ENCODE assay signal across 8 mouse cellular contexts in genomic region chr19:9135512-9136331, GRCm38 (mm10). TPM values are rescaled to one million over a fixed set of nuclear protein-coding genes. Genes with fewer than 3 reads are reported as not detected.
A peak's percentile ranks its signal among the peaks of the same experiment; 100 is the strongest.
DNase-seq lines count a peak whose midpoint lies in the region; ATAC-seq and TF ChIP-seq lines count a peak whose summit lies in the region.

Asrgl1 (minus strand) TSS chr19:9135636.

- peak within 1 kb of the TSS; percentile 53 for H3K9ac ChIP-seq in ES-Bruce4 (ENCODE audit: low read depth, poor library complexity, severe bottlenecking)
- peak within 1 kb of the TSS; percentile 78 for H3K9ac ChIP-seq in forebrain, embryonic 12.5 days
- peak within 1 kb of the TSS; percentile 74 for H3K9ac ChIP-seq in heart, postnatal 0 days (replicated peaks; ENCODE audit: low read depth, low read length)
- H3K9ac ChIP-seq in liver, embryonic 15.5 days: peak within 1 kb of the TSS; percentile 63
- peak within 1 kb of the TSS; percentile 66 for H3K9ac ChIP-seq in neural tube, embryonic 11.5 days (ENCODE audit: low read length)
- H3K9ac ChIP-seq in stomach, embryonic 16.5 days (ENCODE audit: low read length): peak within 1 kb of the TSS; percentile 81

- H3K4me2 ChIP-seq in forebrain, embryonic 12.5 days: peak within 1 kb of the TSS; percentile 88
- peak within 1 kb of the TSS; percentile 100 for H3K4me2 ChIP-seq in heart, postnatal 0 days (ENCODE audit: low read depth, low read length)
- H3K4me2 ChIP-seq in liver, embryonic 15.5 days: peak within 1 kb of the TSS; percentile 93
- peak within 1 kb of the TSS; percentile 96 for H3K4me2 ChIP-seq in neural tube, embryonic 11.5 days (ENCODE audit: low read depth)
- H3K4me2 ChIP-seq in stomach, embryonic 16.5 days (ENCODE audit: low read depth, low read length): peak within 1 kb of the TSS; percentile 87

- TF ChIP-seq POLR2A in ES-Bruce4 (IDR thresholded peaks at IDR 0.05; ENCODE audit: insufficient read depth, low read length): peak; percentile 86

- peak; percentile 75 for DNase-seq in c-Kit-positive CD71-positive TER-119-positive erythroid progenitor cells, embryonic 14.5 days (ENCODE audit: low spot score)
- DNase-seq in heart, postnatal 0 days (ENCODE audit: low spot score): peak; percentile 85
- peak; percentile 91 to 96 for DNase-seq in kidney, postnatal 36 days
- DNase-seq in neural tube, embryonic 11.5 days (ENCODE audit: low spot score): peak; percentile 91

- H3K27me3 ChIP-seq in ES-Bruce4 (ENCODE audit: control insufficient read depth, insufficient read depth, low read length, poor library complexity, severe bottlenecking): no peaks in the 10 kb centered on the region
- no peaks in the 10 kb centered on the region for H3K27me3 ChIP-seq in forebrain, embryonic 12.5 days
- H3K27me3 ChIP-seq in heart, postnatal 0 days (ENCODE audit: control insufficient read depth, insufficient read depth, low read length): no peaks in the 10 kb centered on the region
- no peaks in the 10 kb centered on the region for H3K27me3 ChIP-seq in liver, embryonic 15.5 days
- H3K27me3 ChIP-seq in neural tube, embryonic 11.5 days (ENCODE audit: control insufficient read depth, insufficient read depth, low read length): no peaks in the 10 kb centered on the region
- H3K27me3 ChIP-seq in stomach, embryonic 16.5 days (ENCODE audit: control insufficient read depth, insufficient read depth, low read length): no peaks in the 10 kb centered on the region

- H3K9me3 ChIP-seq in ES-Bruce4 (replicated peaks; ENCODE audit: control insufficient read depth, insufficient read depth, low read length, poor library complexity, severe bottlenecking): no peaks in the 10 kb centered on the region
- no peaks in the 10 kb centered on the region for H3K9me3 ChIP-seq in forebrain, embryonic 12.5 days
- H3K9me3 ChIP-seq in heart, postnatal 0 days (replicated peaks; ENCODE audit: control insufficient read depth, low read length): no peaks in the 10 kb centered on the region
- H3K9me3 ChIP-seq in liver, embryonic 15.5 days (replicated peaks): no peaks in the 10 kb centered on the region
- H3K9me3 ChIP-seq in neural tube, embryonic 11.5 days (ENCODE audit: control insufficient read depth, low read length): no peaks in the 10 kb centered on the region
- no peaks in the 10 kb centered on the region for H3K9me3 ChIP-seq in stomach, embryonic 16.5 days (replicated peaks; ENCODE audit: control insufficient read depth, low read length)

- peaks cover 7% of the 10 kb centered on the region for H3K36me3 ChIP-seq in ES-Bruce4 (ENCODE audit: control insufficient read depth, insufficient read depth, low read length, poor library complexity, severe bottlenecking)
- no peaks in the 10 kb centered on the region for H3K36me3 ChIP-seq in forebrain, embryonic 12.5 days (replicated peaks)
- H3K36me3 ChIP-seq in heart, postnatal 0 days (replicated peaks; ENCODE audit: control insufficient read depth, insufficient read depth, low read length): no peaks in the 10 kb centered on the region
- H3K36me3 ChIP-seq in liver, embryonic 15.5 days (replicated peaks): no peaks in the 10 kb centered on the region
- H3K36me3 ChIP-seq in neural tube, embryonic 11.5 days (ENCODE audit: control insufficient read depth, insufficient read depth, low read length): no peaks in the 10 kb centered on the region
- no peaks in the 10 kb centered on the region for H3K36me3 ChIP-seq in stomach, embryonic 16.5 days (ENCODE audit: control insufficient read depth, insufficient read depth, low read length)

- H3K4me1 ChIP-seq in ES-Bruce4 (ENCODE audit: control insufficient read depth, insufficient read depth, low read length): no peaks in the 10 kb centered on the region
- H3K4me1 ChIP-seq in forebrain, embryonic 12.5 days: peaks cover 20% of the 10 kb centered on the region
- H3K4me1 ChIP-seq in heart, postnatal 0 days (ENCODE audit: control insufficient read depth, insufficient read depth): no peaks in the 10 kb centered on the region; the same call in 1 of the 2 replicates
- H3K4me1 ChIP-seq in liver, embryonic 15.5 days (replicated peaks): peaks cover 16% of the 10 kb centered on the region
- no peaks in the 10 kb centered on the region for H3K4me1 ChIP-seq in neural tube, embryonic 11.5 days (ENCODE audit: control insufficient read depth, insufficient read depth, low read length)
- H3K4me1 ChIP-seq in stomach, embryonic 16.5 days (ENCODE audit: control insufficient read depth, insufficient read depth, low read length): peaks cover 2% of the 10 kb centered on the region; the same call in 1 of the 2 replicates

- no peak for TF ChIP-seq CTCF in ES-Bruce4 (IDR thresholded peaks at IDR 0.05; ENCODE audit: low read depth, low read length)
- no peak for TF ChIP-seq CTCF in heart, postnatal 0 days (IDR thresholded peaks at IDR 0.05; ENCODE audit: low read depth)

- 12% methylated on average over 31 of the region's 31 CpGs for WGBS in forebrain, embryonic 12.5 days
- WGBS in heart, postnatal 0 days: 9% methylated on average over 31 of the region's 31 CpGs
- 10% methylated on average over 31 of the region's 31 CpGs for WGBS in liver, embryonic 15.5 days (ENCODE audit: insufficient replicate concordance)
- 13% methylated on average over 31 of the region's 31 CpGs for WGBS in neural tube, embryonic 11.5 days
- 11% methylated on average over 31 of the region's 31 CpGs for WGBS in stomach, embryonic 16.5 days

- H3K4me3 ChIP-seq in ES-Bruce4 (ENCODE audit: low read depth, low read length): peak within 1 kb of the TSS; percentile 91
- peak within 1 kb of the TSS; percentile 67 for H3K4me3 ChIP-seq in forebrain, embryonic 12.5 days (replicated peaks)
- H3K4me3 ChIP-seq in heart, postnatal 0 days (ENCODE audit: low read depth, low read length): peak within 1 kb of the TSS; percentile 91
- H3K4me3 ChIP-seq in liver, embryonic 15.5 days (replicated peaks): peak within 1 kb of the TSS; percentile 70
- peak within 1 kb of the TSS; percentile 70 for H3K4me3 ChIP-seq in neural tube, embryonic 11.5 days (ENCODE audit: low read depth, low read length)
- peak within 1 kb of the TSS; percentile 71 for H3K4me3 ChIP-seq in stomach, embryonic 16.5 days (replicated peaks; ENCODE audit: low read length)

- peak; percentile 96 for ATAC-seq in forebrain, embryonic 12.5 days (ENCODE audit: low FRiP score)
- ATAC-seq in heart, postnatal 0 days (ENCODE audit: insufficient read depth, low read depth): peak; percentile 97
- peak; percentile 88 for ATAC-seq in liver, embryonic 15.5 days (ENCODE audit: insufficient read depth)
- ATAC-seq in neural tube, embryonic 11.5 days (ENCODE audit: insufficient read depth, low FRiP score, low TSS enrichment): peak; percentile 93
- peak; percentile 96 for ATAC-seq in stomach, embryonic 16.5 days (ENCODE audit: insufficient read depth, low FRiP score)

- 0 out of 2 replicates have a peak, but pooled peaks have one; percentile 17 for TF ChIP-seq EP300 in ES-Bruce4 (IDR thresholded peaks at IDR 0.05; ENCODE audit: insufficient read depth, low read depth, low read length)
- no peak for TF ChIP-seq EP300 in heart, postnatal 0 days (IDR thresholded peaks at IDR 0.05; ENCODE audit: low read depth)

- no peak within 1 kb of the TSS for H3K27ac ChIP-seq in ES-Bruce4 (ENCODE audit: insufficient read depth, low read length)
- no peak within 1 kb of the TSS for H3K27ac ChIP-seq in forebrain, embryonic 12.5 days
- peak within 1 kb of the TSS; percentile 32; the same call in 1 of the 2 replicates for H3K27ac ChIP-seq in heart, postnatal 0 days (ENCODE audit: low read depth)
- H3K27ac ChIP-seq in liver, embryonic 15.5 days (replicated peaks): no peak within 1 kb of the TSS; the same call in 1 of the 2 replicates
- no peak within 1 kb of the TSS for H3K27ac ChIP-seq in neural tube, embryonic 11.5 days (ENCODE audit: low read depth, low read length)
- no peak within 1 kb of the TSS; the same call in 1 of the 2 replicates for H3K27ac ChIP-seq in stomach, embryonic 16.5 days (ENCODE audit: low read length)

RNA-seq across cellular contexts. Expression of gene Asrgl1, which starts in this region (rescaled TPM):
- polyA plus RNA-seq in ES-Bruce4 (2011; ENCODE audit: insufficient read depth, insufficient read length, low read depth, missing spikeins): 14.8 and 23.3 TPM in 2 replicates
- 24.1 and 25.7 TPM in 2 replicates for polyA plus RNA-seq in forebrain, embryonic 12.5 days (2016; fragmentation: Nextera tagmentation; extraction: Ambion mirVana)
- total RNA-seq in heart, postnatal 0 days (2014; rRNA removed; ENCODE audit: low replicate concordance): 7.3 and 10.6 TPM in 2 replicates
- polyA plus RNA-seq in heart, postnatal 0 days (2015; fragmentation: Nextera tagmentation; extraction: Ambion mirVana): 22.2 and 22.7 TPM in 2 replicates
- polyA plus RNA-seq in liver, embryonic 15.5 days (2015; fragmentation: Nextera tagmentation; extraction: Ambion mirVana): 6.7 and 7.9 TPM in 2 replicates
- polyA plus RNA-seq in neural tube, embryonic 11.5 days (2014; fragmentation: Nextera tagmentation; extraction: Ambion mirVana): 12.2 and 14.5 TPM in 2 replicates
- 10.2 and 11.8 TPM in 2 replicates for polyA plus RNA-seq in stomach, embryonic 16.5 days (2015; fragmentation: Nextera tagmentation; extraction: Ambion mirVana)
